ENCODE assay signal across 8 mouse cellular contexts in the genomic region with DNA sequence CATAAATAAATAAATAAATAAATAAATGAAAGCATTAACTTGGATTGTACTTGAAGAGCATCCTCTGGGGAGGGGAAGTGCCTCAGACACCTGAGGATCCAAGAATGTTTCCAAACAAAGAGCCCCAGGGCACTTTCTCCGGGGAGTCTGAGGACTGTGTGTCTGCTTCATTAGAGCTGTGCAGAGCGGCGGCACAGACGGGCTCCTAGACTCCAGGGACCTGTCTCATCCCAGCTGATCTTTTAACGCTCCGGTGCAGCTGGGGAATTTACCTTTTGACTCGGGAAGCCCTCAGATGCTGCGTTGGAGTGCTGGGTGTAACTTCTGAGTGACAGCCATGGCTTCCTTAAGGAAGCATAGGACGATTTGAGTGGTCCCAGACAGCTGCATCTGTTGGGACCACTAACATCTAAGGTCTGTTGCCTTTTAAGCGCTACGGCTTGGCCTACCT. TPM values are rescaled to one million over a fixed set of nuclear protein-coding genes. Genes with fewer than 3 reads are reported as not detected.
DNase-seq lines count a peak whose midpoint lies in the region; ATAC-seq and TF ChIP-seq lines count a peak whose summit lies in the region.

A gene (minus strand): TSS at position 401 of the 451 bp plus-strand sequence.

- peaks cover 5% of the 10 kb centered on the region; the same call in 1 of the 2 replicates for H3K4me1 ChIP-seq in lung, embryonic 14.5 days (ENCODE audit: insufficient read depth)
- peaks cover 21% of the 10 kb centered on the region for H3K4me1 ChIP-seq in hindbrain, embryonic 10.5 days (replicated peaks)

- ATAC-seq in lung, embryonic 14.5 days (ENCODE audit: insufficient read depth), result peak; percentile 32
- no peak for ATAC-seq in granulocyte monocyte progenitor cell, adult 5-6 weeks (replicated peaks; ENCODE audit: poor library complexity, severe bottlenecking)

- H3K36me3 ChIP-seq in lung, embryonic 14.5 days (ENCODE audit: insufficient read depth), result peaks cover 38% of the 10 kb centered on the region
- H3K36me3 ChIP-seq in hindbrain, embryonic 10.5 days, result peaks cover 43% of the 10 kb centered on the region

- H3K4me2 ChIP-seq in lung, embryonic 14.5 days, result peak within 1 kb of the TSS; percentile 85

- peak within 1 kb of the TSS; percentile 93 for H3K9ac ChIP-seq in lung, embryonic 14.5 days

- WGBS in lung, embryonic 14.5 days, result 22% methylated on average over 11 of the region's 11 CpGs
- WGBS in hindbrain, embryonic 10.5 days, result 24% methylated on average over 11 of the region's 11 CpGs

- no peak for TF ChIP-seq CTCF in lung, embryonic 14.5 days (IDR thresholded peaks at IDR 0.05; ENCODE audit: low read depth)

- H3K9me3 ChIP-seq in lung, embryonic 14.5 days (ENCODE audit: low read depth, low read length), result no peaks in the 10 kb centered on the region
- no peaks in the 10 kb centered on the region for H3K9me3 ChIP-seq in hindbrain, embryonic 10.5 days

- no peaks in the 10 kb centered on the region for H3K27me3 ChIP-seq in lung, embryonic 14.5 days (ENCODE audit: insufficient read depth, low read length)
- H3K27me3 ChIP-seq in hindbrain, embryonic 10.5 days (ENCODE audit: insufficient read depth, poor library complexity, severe bottlenecking), result peaks cover 6% of the 10 kb centered on the region; the same call in 1 of the 2 replicates

- peak within 1 kb of the TSS; percentile 97 for H3K27ac ChIP-seq in lung, embryonic 14.5 days (ENCODE audit: low read depth)
- peak within 1 kb of the TSS; percentile 96 for H3K27ac ChIP-seq in hindbrain, embryonic 10.5 days

- H3K4me3 ChIP-seq in lung, embryonic 14.5 days (ENCODE audit: low read depth, low read length), result peak within 1 kb of the TSS; percentile 87
- H3K4me3 ChIP-seq in hindbrain, embryonic 10.5 days, result peak within 1 kb of the TSS; percentile 98

- no peak for DNase-seq in lung, embryonic 14.5 days
- DNase-seq in lung, postnatal 36 days, result no peak
- DNase-seq in adrenal gland, postnatal 4 days (ENCODE audit: low spot score in 2 of 2), result no peak
- DNase-seq in hindbrain, embryonic 10.5 days (ENCODE audit: low spot score), result no peak
- DNase-seq in left cerebral cortex, adult 8-10 months (ENCODE audit: low spot score in 2 of 2), result no peak
- peak; percentile 21 for DNase-seq in neural tube, embryonic 10.5 days (ENCODE audit: extremely low spot score, low spot score)
- no peak for DNase-seq in cerebellum, postnatal 25 days

RNA-seq across cellular contexts. Expression of the gene that starts here (rescaled TPM):
- polyA plus RNA-seq in lung, embryonic 14.5 days (2014; fragmentation: Nextera tagmentation; extraction: Ambion mirVana), result 46.4 and 46.7 TPM in 2 replicates
- 10 to 100 TPM; 55.1 to 58.2 TPM for total RNA-seq in adrenal gland, postnatal 4 days (2021)
- 29.5 and 41.3 TPM in 2 replicates for polyA plus RNA-seq in hindbrain, embryonic 10.5 days (2016; fragmentation: Nextera tagmentation; extraction: Ambion mirVana)
- total RNA-seq in left cerebral cortex, adult 8-10 months (2022), result 10 to 100 TPM; 28.8 to 38.0 (median 34.0) TPM
- total RNA-seq in granulocyte monocyte progenitor cell, adult 5-6 weeks (2014; fragmentation: Nextera tagmentation), result 0.56 TPM in 1 of 2 replicates, not detected in the other
- 1.2 and 5.5 TPM in 2 replicates for total RNA-seq in granulocyte monocyte progenitor cell, adult 5-6 weeks (2017)

Comparison
In these comparisons a context has a peak if more than half of its experiments do, and no peak if none do; other contexts are left out.
1. RNA of the gene that starts here (total RNA-seq): 55.1 to 58.2 TPM in adrenal gland, postnatal 4 days and 28.8 to 38.0 TPM in left cerebral cortex, adult 8-10 months; 0.56 to 5.5 TPM in granulocyte monocyte progenitor cell, adult 5-6 weeks; every median in the first group is over 4 times any median in the second.